Mouse (Mus musculus): Measurements from ENCODE around the gene Arid4a. TPM values are rescaled to one million over a fixed set of nuclear protein-coding genes. Genes with fewer than 3 reads are reported as not detected.
"Not testable (repeated sequence)": the region's sequence is repeated elsewhere in the genome, so short reads cannot be mapped to it uniquely, and the experiment has no call there.

Arid4a gene
- total RNA-seq, 2 experiments from 2014 or later = 21.2 to 22.3 TPM

DNA sequence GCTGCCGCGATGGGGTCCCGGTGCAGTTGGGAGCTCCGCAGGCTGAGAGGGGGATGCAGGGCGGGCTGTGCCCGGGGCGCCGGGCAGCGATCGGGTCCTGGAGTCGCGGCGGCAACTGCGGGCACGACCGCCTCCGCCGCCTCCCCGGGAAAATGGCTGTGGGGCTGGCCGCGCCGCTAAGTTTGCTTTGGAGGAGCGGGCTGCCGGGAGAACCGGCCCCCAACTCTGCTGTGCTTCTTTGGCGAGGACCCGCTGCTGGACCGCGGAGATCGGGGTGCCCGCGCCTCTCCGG lies 367 bp downstream of the Arid4a start:
- DNase-seq = no peak

DNA sequence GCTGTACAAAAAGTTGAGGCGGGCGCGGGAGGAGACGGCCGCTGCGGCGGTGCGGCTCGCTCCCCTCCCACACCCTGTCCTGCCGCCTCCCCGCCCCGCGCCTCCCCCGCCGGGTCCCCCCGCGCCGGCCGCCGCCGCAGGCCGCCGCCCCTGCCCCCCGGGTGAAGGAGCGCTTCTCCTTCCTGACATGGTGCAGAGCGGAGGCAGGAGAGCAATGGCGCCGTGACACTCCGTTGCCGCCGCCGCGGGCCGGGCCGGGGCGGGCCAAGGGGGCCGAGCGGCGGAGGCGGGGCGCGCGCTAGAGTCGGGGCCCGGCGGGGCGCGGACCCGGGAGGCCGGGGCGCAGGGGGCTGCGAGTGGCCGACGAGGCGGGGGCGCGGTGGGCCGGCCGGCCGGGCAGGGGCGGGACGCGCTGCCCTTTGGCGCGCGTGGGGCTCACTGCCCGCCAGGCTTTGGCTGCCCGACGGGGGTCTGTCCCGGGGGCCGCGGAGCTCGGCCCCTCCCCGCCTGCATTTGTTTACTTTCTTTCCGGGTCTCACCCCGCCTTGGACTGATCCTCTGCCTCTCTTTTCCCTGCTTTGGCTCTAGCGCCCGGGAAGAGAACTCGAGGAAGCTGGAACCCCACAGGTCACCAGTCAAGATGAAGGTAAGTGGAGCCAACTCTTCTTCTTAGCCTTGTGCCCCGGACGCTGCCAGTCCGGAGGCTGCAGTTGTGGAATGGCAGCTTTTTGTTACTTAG lies 882 bp downstream of the Arid4a start:
- DNase-seq = peak; percentile 69 to 79

DNA sequence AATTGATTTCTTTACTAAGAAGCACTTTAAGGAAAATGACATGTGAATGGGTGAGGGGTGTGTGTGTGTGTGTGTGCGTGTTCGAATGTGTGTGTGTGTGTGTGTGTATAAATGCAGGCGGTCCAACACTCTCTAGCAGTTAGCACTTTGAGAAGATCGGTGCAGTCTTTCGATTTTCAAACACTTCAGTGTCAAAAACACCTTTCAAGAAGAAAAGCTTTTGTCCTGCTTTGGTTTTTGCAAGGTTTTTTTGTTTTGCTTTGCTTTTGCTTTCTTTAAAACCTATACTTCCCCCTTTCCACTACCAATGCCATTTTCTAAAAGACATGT lies 1.4 kb downstream of the Arid4a start:
- DNase-seq = no peak

DNA sequence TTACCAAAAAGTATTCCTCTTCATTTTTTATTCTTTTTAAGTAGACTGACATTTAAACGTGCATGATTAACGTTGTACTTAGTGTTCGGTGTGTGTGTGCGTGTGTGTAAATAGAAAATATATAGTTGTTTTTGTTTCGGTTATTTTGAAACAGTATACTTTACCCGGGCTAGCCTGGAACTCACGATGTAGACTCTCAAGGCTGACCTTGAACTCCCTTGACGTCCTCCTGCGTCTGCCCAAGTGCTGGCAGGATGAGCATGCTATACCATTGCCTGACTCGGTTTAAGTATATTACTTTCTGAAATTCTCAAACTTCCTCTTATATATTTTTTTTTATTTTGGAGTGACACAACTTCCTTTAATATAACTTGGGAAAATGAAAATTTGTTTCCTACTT lies 2.0 kb downstream of the Arid4a start:
- no peak for DNase-seq

DNA sequence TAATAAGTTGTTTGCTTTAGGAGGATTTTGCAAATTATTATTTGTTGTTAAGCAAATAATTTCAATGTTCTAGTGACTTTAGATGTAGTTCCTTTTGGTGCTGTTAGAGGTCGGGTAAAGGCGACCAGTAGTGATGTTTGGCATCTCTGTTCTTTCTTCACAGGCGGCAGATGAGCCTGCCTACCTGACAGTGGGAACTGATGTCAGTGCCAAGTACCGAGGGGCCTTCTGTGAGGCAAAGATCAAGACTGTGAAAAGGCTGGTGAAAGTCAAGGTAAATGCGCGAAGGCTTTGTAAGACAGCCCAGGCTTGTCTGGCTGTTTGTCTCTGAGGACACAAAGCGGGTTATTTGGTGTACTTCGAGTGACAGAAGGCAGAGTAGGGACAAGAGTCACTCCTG lies 3.4 kb downstream of the Arid4a start:
- no peak for DNase-seq

DNA sequence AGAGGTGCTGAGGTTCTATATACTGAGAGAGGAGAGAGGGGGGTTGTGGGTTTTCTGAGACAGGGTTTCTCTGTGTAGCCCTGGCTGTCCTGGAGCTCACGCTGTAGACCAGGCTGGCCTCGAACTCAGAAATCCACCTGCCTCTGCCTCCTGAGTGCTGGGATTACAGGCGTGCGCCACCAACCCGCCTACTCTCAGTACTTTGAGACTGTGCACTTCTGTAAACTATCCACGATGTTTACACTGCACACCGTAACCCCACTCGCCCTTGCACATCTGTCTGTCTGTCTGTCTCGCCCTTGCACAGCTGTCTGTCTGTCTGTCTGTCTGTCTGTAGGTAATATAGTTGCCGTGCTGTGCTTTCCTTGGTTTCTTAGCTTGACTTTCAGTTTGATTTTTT lies 8.6 kb downstream of the Arid4a start:
- DNase-seq = no peak

DNA sequence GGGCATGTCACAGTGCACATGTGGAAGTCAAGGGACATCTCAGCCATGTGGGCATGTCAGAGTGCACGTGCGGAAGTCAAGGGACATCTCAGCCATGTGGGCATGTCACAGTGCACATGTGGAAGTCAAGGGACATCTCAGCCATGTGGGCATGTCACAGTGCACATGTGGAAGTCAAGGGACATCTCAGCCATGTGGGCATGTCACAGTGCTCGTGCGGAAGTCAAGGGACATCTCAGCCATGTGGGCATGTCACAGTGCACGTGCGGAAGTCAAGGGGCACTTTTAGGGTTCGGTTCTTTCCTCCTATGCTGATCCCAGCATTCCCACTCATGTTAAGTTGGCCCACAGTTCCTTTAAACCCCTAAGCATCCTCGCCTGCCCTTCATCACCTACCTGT lies 12.5 kb downstream of the Arid4a start:
- DNase-seq = not testable (repeated sequence)

DNA sequence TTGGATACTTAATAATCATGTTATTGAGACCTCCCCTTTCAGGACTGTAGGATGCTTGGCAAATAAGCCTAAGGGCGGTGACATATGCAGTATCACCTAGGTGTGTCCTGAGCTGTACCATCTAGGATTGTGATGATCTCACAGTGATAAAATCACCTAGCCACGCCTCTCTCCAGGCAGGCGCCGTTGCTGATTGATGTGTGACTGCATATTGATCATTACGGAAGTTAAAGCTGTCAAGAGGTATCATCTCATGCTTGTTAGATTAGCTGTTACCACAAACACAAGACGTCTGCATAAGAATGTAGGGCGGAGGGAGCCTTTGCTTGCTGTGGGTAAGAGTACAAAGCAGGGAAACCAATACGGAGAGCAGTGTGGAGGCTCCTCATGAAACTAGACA lies 14.5 kb downstream of the Arid4a start:
- DNase-seq = no peak

DNA sequence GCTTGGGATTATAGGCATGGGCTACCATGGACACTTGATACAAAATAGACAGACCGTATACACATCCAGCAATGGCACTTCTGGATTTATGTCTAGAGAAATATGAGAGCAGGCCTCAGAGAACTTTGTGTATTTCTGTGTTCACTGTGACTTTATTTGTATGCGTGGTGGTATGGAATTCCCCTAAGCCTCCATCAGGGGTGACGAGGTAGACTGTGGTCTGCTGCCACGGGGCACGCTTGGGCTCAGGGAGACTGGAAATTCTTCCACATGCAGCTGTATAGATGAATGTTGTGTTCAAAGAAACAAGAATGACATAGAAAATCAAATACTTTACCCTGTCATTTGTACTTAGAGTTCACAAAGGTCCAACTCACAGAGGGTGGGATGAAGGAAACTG lies 14.9 kb downstream of the Arid4a start:
- no peak for DNase-seq

DNA sequence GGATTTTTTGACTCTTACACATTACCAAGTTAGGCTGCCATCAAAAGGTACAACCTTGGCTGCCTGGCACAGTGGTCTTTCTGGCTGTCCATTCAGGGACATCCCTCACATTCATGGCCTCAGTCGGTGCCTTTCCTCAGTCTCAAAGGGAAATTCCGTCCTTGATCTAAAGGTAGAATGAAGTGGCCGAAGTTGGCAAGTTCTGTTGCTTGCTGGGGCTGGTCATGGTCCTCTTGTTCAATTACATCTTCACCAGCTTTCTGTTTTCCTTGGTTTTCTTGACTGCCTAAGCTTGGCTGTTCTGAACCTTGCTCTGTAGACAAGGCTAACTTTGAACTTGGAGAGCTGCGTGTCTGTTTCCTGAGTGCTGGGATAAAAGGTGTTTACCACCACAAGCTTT lies 20.0 kb downstream of the Arid4a start:
- DNase-seq = peak in 1 of 2 experiments; percentile 10

DNA sequence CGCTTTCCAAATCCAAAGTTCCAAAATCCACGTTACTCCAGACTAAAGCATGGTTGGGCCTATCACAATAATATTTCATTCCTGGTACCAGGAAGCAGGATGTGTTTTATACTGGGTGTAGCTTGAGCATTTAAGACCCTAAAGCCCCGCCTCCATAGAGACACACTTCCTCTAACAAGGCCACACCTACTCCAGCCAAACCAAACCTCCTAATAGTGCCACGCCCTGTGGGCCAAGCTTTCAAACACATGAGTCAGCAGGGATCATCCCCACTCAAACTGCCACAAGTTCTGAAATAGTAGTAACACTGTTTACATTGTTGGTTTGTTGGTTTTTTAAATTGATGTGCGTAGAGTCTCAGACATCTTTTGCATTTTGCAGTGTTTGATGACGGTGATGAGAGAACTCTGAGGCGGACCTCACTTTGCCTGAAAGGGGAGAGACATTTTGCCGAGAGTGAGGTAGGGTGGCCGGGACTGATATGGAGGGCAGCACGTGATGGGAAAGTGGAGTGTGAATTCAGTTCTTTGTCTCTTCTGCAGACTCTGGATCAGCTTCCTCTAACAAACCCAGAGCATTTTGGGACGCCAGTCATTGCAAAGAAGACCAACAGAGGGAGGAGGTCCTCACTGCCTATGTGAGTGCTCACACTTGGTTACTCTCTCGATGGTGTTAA lies 21.1 kb downstream of the Arid4a start:
- DNase-seq = no peak

DNA sequence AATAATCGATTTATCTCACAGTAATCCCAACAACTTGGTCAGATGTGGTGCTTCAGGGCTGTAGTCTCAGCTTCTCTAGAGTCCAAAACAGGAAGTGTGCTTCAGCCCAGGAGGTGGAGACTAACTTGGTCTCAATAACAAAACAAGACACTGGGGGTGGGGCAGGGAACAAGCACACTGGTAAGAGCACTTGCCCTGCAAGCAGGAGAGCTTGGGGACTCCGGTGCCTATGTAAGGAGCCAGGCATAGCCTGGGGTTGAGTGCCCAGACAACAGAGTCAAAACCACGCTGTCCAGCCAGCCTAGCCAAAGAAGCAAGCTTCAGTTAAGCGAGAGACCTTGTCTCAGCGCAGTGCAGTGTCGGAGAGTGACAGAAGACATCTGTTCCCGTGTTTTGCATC lies 24.7 kb downstream of the Arid4a start:
- DNase-seq = peak in 1 of 2 experiments; percentile 61

DNA sequence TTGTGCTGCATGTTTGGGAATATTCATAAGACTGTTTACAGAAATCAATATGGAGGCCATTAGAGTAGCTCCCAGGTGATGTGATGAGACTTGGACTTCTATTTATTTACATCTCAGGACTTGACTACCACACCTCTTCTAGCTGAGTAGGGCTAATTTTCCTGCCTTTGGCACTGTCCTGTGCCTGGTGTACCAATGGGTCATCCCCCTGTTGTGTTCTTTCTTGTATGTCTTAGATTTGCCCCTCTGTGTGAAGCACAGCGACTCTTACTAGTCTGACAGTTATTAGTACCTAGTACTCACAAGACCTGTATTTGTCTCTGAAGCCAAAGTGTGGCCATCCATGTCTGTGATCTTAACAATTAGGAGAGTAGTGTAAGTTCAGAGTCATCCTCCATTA lies 26.7 kb downstream of the Arid4a start:
- no peak for DNase-seq

DNA sequence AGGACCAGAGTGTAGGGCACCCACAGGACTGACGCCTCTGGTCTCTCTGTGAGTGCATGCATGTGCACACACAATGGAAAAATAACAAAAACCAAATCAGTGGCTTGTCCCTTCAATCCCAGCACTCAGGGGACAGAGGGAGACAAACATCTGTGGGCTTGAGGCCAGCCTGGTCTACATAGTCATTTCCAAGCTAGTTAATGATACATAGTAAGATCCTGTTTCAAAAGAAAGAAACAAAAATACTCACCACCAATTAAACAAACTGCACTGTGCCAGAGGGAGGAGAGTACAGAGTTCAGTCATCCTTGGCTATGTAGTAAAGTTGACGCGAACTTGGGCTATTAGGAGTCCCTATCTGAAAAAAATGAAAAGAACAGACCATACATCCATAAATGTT lies 27.8 kb downstream of the Arid4a start:
- no peak for DNase-seq

DNA sequence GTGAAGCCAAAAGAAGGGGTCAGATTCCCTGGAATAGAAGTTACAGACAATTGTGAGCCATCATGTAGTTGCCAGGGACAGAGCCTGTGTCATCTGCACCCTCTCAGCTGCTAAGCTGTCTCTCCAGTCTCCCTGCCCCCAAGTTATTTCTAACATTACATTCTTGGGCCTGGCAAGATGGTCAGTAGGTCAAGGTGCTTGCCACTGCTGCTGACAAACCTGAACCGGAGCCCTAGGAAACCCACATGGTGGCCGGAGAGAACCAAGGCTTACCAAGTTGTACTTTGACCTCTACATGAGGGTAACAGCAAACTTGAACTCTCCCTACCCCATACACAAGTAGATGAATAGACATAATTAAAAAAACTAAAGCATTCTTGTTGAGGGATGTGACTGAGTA lies 28.7 kb downstream of the Arid4a start:
- no peak for DNase-seq

DNA sequence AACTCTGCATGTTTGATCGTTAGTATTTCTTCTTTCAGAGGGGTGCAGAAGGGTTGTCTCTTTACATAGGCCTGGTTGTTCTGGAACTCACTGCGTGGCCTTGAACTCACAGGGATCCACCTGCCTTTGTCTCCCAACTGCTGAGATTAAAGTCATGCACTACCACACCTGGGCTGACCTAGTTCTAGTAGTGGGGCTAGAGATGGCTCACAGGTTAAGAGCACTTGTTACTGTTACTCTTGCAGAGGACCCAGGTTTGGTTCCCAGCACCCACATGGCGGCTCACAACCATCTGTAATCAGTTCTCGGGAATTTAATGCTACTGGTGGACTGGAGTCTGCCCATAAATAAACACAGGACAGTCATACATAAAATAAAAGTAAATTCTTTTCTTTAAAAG lies 30.7 kb downstream of the Arid4a start:
- DNase-seq = no peak

DNA sequence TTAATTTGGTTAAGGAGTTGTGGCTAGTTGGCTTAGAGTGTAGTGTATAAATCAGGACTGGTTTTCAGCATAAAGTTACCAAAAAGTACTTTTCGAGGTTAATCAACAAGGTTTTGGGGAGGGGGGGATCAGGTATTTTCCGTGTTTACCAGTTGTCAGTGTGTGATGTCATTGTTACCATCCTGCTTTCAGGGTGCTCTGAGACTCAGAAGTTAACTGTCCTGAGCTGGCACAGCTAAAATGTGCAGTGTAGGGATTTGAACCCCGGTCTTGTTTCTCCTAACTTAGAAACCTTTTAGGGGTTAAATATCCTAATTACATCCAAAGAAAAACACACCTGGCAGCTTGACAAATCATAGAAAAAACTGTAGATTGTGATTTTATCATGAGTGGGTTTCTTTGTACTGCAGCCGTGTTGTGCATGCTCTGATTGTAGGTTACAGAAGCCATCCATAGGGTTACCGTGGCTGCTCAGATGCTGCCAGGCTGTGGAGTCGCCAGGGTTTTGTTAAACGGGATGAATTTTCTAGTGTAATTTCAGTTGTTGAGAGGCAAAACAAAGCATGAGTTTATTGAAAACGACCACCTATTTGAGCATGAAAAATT lies 31.8 kb downstream of the Arid4a start:
- no peak for DNase-seq

DNA sequence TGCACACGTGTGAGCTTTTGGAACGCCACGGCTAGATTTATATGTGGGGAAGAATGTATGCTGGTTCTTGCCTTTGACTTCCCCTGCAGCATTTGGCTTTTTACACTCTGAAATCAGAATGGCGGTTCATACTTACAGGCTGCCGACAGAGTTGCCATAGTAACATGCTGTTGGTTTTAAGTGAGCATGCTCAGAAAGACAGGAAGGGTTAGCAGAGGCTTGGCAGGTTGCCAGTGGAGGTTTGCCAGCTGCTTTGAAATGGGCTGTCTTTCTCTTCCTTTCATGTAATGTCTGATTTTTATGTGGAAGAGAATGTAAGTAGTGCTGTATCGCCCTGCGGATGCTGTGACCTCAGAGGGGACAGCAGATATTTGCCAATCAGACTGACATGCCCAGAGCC lies 32.3 kb downstream of the Arid4a start:
- peak; percentile 95 to 96 for DNase-seq

DNA sequence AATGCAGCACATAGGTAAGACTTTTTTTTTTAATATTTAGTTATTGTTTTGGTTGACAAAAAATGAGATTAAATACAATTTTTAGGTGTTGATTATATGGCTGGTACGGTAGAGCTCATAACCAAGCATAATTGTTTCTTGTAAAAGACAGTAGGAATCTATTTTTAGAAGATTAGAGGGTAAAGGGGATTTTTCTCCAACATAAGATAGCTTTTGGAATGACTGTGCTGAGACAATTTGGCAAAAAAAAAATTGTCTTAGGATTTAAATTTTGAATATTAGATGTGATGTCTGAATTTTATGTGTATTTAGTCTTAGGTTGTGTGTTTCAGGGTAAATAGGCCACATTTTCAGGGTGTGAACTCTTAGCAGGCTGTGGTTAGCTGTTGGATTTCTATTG lies 32.8 kb downstream of the Arid4a start:
- no peak for DNase-seq

DNA sequence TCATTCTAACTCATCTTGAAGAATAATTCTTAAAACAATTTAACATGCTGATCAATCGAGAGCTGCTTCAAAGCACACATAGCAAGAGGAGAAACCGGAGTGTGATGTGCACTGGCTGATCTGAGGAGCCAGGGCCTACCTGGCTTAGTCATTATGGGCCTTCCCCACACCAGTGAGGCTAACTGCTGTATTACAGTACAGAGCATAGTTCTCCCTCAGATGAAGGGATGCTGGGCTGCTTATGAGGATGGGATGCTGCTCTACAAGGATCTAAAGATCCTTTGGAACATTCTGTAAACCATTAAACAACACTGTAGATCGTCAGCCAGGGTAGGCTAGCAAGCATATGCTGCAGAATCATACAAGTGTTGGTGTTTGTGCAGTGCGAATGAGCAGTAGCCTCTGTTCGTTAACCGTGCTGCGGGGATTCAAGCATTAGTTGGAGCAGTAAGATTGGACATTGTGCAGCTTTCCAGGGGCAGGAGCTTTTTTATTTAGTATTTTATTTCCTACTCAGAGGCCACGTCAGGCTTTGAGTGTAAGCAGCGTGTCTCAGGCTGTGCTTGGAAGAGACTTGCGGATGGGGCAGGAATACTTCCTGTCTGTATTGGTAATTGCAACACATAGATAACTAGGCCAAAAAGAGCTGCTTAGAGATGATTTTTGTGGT lies 33.9 kb downstream of the Arid4a start:
- DNase-seq = no peak

DNA sequence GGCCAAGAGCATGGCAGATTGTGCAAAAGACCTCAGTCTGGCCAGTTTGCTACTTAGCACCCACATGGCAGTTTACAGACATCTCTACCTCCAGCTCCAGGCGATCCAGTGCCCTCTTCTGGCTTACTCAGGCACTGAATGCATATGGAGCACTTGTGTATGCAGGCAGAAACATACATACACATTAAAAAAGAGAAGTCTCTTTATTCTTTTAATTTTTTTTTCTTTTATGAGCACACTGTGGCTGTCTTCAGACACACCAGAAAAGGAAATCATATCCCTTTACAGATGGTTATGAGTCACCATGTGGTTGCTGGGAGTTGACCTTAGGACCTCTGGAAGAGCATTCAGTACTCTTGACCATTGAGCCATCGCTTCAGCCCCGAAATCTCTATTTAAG lies 35.3 kb downstream of the Arid4a start:
- DNase-seq = peak; percentile 26 to 48

DNA sequence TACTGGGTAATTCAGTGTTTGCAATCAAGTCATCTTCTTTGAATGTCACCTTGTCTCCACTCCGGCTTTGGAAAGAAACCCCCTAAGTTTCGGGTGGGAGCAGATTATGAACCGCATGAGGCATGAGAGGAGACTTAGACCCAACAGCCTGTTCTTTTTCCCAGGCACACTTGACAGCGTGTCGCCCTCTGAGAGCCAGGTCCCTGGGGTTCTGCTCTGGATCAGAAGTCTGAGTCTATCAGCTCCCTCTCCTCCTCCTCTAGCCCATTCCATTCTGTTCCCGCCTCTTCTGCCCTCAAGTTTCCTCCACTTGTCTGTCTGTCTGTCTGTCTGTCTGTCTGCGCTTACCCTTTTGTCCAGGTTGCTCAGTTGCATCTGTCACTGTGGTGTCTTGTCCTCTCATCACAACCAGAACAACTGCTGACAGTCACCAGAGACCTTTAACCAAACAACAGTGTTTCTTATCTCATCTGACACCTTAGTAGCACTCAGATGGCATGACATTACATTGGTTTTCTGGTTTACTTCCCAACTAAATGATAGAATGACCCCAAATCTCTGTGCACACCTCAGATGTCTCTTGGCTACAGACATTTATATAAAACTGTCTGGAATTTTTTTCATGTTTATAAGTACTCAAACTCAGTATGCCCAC lies 36.7 kb downstream of the Arid4a start:
- no peak for DNase-seq

DNA sequence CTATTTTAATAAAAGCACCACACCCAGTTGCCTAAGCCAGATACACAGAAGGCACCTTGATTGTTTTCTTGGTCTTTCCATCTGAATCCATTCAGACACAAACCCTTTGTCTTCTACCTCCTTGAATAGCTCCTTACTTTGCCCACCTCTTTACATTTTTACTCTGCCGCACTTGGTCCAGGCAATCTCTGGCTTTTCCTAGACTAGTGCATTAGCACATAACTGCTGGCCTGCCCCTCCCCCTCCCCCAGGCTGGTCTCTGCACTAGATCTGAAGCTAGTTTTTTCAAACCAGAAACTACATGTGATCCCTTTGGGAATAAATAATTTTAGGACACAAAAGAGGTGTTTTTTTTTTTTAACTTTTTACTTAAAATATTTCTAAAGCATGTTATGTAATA lies 37.2 kb downstream of the Arid4a start:
- DNase-seq = peak; percentile 34 to 74
